Mouse (Mus musculus): ENCODE results near the gene Ccnjl. TPM values are rescaled to one million over a fixed set of nuclear protein-coding genes. Genes with fewer than 3 reads are reported as not detected.

Ccnjl gene
- polyA plus RNA-seq, 1 experiment from 2014 or later, result 23.7 TPM

DNA sequence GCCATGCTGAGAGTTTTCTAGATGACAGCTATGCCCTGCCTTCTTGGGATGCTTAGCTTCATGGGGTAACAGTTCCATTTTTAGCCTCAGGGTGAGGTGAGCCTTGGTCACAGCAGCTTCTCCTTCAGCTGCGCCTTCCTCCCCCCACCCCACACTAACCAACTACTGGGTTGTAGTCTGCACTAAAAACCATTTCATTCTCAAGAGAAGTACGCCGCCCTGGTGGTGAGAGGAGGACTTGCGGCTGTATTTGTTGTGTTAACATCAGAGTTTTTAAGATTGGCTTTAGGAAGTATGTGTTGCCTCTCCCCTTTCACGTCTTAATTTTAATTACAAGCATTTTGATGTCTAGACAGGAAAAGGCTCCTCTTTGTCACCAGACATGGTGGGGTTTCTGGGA lies 39.7 kb downstream of the Ccnjl start:
- H3K9ac ChIP-seq (ENCODE audit: low read length), result no peak overlapping the region
- no peak overlapping the region for H3K4me2 ChIP-seq (ENCODE audit: low read length)
- 68% methylated on average over 5 of the region's 5 CpGs for WGBS
- H3K27me3 ChIP-seq (replicated peaks; ENCODE audit: control insufficient read depth, insufficient read depth, low read length), result no peaks in the 10 kb centered on the region
- H3K9me3 ChIP-seq (ENCODE audit: control insufficient read depth, low read length), result no peaks in the 10 kb centered on the region
- ATAC-seq (replicated peaks; ENCODE audit: low FRiP score, low TSS enrichment, low read depth) (no peak), DNase-seq (ENCODE audit: low spot score) (no peak)
- H3K4me1 ChIP-seq (replicated peaks; ENCODE audit: control insufficient read depth, insufficient read depth, low read length), result peaks cover 23% of the 10 kb centered on the region
- H3K36me3 ChIP-seq (ENCODE audit: control insufficient read depth, insufficient read depth, low read length), result peaks cover 9% of the 10 kb centered on the region; the same call in 1 of the 2 replicates
- H3K27ac ChIP-seq (ENCODE audit: low read depth), result no peak overlapping the region
- H3K4me3 ChIP-seq (ENCODE audit: low read depth, low read length), result no peak overlapping the region

DNA sequence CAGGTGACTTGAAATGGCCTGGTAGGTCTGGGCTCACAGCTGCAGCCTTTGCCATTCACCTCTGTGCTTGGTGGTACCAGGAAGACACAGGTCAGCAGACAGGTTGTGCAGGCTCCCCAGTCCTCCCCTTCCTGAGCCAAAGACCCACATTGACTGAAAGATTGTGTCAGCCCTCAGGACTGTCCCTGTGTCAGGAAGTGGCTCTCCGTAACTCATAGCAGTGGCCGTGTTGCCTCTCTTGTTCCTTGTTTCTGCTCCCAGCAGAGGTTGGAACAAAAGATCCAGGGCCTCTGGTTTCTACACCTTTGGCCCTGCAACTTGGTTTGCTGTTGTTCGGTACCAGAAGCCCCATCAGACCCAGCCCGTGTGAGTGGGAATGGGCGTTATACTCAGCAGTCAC lies 40.6 kb downstream of the Ccnjl start:
- H3K4me2 ChIP-seq (ENCODE audit: low read length), result no peak overlapping the region
- H3K9me3 ChIP-seq (ENCODE audit: control insufficient read depth, low read length), result no peaks in the 10 kb centered on the region
- H3K27me3 ChIP-seq (replicated peaks; ENCODE audit: control insufficient read depth, insufficient read depth, low read length), result no peaks in the 10 kb centered on the region
- H3K36me3 ChIP-seq (ENCODE audit: control insufficient read depth, insufficient read depth, low read length), result peaks cover 11% of the 10 kb centered on the region; the same call in 1 of the 2 replicates
- H3K4me1 ChIP-seq (replicated peaks; ENCODE audit: control insufficient read depth, insufficient read depth, low read length), result peaks cover 17% of the 10 kb centered on the region
- peak overlapping the region; percentile 70 for H3K27ac ChIP-seq (ENCODE audit: low read depth)
- no peak overlapping the region for H3K9ac ChIP-seq (ENCODE audit: low read length)
- 77% methylated on average over 5 of the region's 5 CpGs for WGBS
- DNase-seq (ENCODE audit: low spot score), result no peak
- ATAC-seq (replicated peaks; ENCODE audit: low FRiP score, low TSS enrichment, low read depth), result no peak
- no peak overlapping the region for H3K4me3 ChIP-seq (ENCODE audit: low read depth, low read length)

DNA sequence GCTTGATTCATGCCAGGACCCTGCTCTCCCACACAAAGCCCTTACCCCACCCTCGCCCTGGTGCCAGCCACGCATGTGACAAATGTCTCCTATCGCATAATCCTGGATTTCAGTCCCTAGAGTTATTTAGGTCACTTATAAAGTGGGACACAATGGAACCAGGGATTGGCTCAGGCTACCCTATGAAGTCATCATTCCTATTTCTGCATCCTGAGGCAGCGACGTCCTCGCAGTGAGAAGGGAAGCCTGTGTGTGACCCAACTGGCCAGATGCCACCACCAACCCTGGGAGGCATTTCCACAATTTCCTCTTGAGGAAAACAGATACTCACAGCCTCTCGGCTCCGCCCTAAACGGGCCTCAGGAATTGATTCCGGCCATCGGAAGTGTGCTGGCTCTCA lies 41.0 kb downstream of the Ccnjl start:
- Histone ChIP-seq H3K9ac (ENCODE audit: low read length) (no peak overlapping the region), H3K4me1 (replicated peaks; ENCODE audit: control insufficient read depth, insufficient read depth, low read length) (peaks cover 14% of the 10 kb centered on the region), H3K4me3 (ENCODE audit: low read depth, low read length) (no peak overlapping the region), H3K4me2 (ENCODE audit: low read length) (no peak overlapping the region), H3K27me3 (replicated peaks; ENCODE audit: control insufficient read depth, insufficient read depth, low read length) (no peaks in the 10 kb centered on the region), H3K27ac (ENCODE audit: low read depth) (peak overlapping the region; percentile 70), H3K9me3 (ENCODE audit: control insufficient read depth, low read length) (no peaks in the 10 kb centered on the region), H3K36me3 (ENCODE audit: control insufficient read depth, insufficient read depth, low read length) (0 out of 2 replicates have a peak, but pooled peaks cover 8% of the 10 kb centered on the region)
- ATAC-seq (replicated peaks; ENCODE audit: low FRiP score, low TSS enrichment, low read depth) (no peak), DNase-seq (ENCODE audit: low spot score) (no peak)
- WGBS, result 80% methylated on average over 11 of the region's 11 CpGs

DNA sequence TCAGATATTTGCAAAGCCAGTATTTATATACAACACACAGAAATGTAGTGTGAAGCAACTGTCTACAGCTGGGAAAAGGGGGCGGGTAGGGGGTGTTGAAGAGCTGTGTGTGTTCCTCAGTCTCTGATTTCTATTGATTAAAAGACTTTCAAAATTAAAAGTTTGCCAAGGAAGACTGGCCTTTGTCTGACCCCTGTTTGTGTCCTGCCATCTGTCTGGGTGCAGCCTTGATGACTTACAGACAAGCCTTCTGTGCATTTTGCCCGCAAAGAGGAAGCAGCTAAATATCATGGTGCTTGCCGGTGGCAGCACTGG lies 46.4 kb downstream of the Ccnjl start:
- H3K36me3 ChIP-seq (ENCODE audit: control insufficient read depth, insufficient read depth, low read length), result peaks cover 16% of the 10 kb centered on the region
- ATAC-seq (replicated peaks; ENCODE audit: low FRiP score, low TSS enrichment, low read depth), result peak; percentile 34
- no peak overlapping the region for H3K4me3 ChIP-seq (ENCODE audit: low read depth, low read length)
- peak overlapping the region; percentile 28; the same call in 1 of the 2 replicates for H3K4me2 ChIP-seq (ENCODE audit: low read length)
- H3K4me1 ChIP-seq (replicated peaks; ENCODE audit: control insufficient read depth, insufficient read depth, low read length), result peaks cover 19% of the 10 kb centered on the region
- DNase-seq (ENCODE audit: low spot score), result no peak
- 18% methylated on average over 3 of the region's 3 CpGs for WGBS
- H3K27ac ChIP-seq (ENCODE audit: low read depth), result peak overlapping the region; percentile 76
- H3K27me3 ChIP-seq (replicated peaks; ENCODE audit: control insufficient read depth, insufficient read depth, low read length), result no peaks in the 10 kb centered on the region
- no peak overlapping the region for H3K9ac ChIP-seq (ENCODE audit: low read length)
- H3K9me3 ChIP-seq (ENCODE audit: control insufficient read depth, low read length), result no peaks in the 10 kb centered on the region

DNA sequence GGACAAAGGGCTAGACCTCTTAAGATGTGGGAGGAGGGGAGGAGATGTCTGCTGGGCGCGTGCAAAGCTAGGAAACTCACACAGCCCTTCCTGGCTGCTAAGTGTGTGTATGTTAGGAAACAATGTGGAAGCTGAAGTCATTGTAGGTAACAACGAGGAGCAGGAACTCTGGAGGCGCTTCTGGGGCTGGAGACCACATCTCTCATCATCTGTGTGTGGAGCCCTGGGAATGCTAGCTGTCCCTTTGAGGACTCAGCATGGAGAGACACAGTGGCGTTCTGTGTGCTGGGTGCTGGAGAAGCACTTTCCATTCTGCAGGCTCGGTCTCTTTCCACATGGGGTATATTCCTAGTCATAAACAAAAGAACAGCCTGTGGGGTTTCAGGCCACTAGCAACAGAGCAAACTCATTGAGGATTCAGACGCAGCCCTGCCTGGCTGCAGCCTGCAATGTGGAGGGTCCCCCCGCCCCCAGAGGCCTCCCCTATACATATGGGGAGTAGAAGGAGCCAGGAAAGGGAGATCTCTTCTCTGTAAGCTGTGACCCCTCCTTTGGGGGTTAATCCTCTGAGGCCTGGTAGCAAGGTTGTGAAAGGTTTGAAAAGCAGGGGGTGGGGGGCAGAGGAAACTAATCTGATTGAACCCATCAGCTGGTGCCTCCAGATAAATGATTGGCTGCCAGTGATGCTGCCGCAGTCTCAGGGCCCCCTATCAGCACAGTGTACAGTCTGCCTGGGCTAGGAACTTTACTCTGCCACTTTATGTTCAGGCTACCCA lies 47.0 kb downstream of the Ccnjl start:
- DNase-seq (ENCODE audit: low spot score), result peak; percentile 68
- Histone ChIP-seq H3K27me3 (replicated peaks; ENCODE audit: control insufficient read depth, insufficient read depth, low read length) (no peaks in the 10 kb centered on the region), H3K9me3 (ENCODE audit: control insufficient read depth, low read length) (no peaks in the 10 kb centered on the region), H3K4me1 (replicated peaks; ENCODE audit: control insufficient read depth, insufficient read depth, low read length) (peaks cover 19% of the 10 kb centered on the region), H3K9ac (ENCODE audit: low read length) (0 out of 2 replicates have a peak overlapping the region, but pooled peaks have one; percentile 22), H3K27ac (ENCODE audit: low read depth) (peak overlapping the region; percentile 76), H3K4me2 (ENCODE audit: low read length) (peak overlapping the region; percentile 28; the same call in 1 of the 2 replicates), H3K4me3 (ENCODE audit: low read depth, low read length) (no peak overlapping the region), H3K36me3 (ENCODE audit: control insufficient read depth, insufficient read depth, low read length) (peaks cover 21% of the 10 kb centered on the region)
- peak; percentile 53 for ATAC-seq (replicated peaks; ENCODE audit: low FRiP score, low TSS enrichment, low read depth)
- WGBS, result 17% methylated on average over 9 of the region's 9 CpGs

DNA sequence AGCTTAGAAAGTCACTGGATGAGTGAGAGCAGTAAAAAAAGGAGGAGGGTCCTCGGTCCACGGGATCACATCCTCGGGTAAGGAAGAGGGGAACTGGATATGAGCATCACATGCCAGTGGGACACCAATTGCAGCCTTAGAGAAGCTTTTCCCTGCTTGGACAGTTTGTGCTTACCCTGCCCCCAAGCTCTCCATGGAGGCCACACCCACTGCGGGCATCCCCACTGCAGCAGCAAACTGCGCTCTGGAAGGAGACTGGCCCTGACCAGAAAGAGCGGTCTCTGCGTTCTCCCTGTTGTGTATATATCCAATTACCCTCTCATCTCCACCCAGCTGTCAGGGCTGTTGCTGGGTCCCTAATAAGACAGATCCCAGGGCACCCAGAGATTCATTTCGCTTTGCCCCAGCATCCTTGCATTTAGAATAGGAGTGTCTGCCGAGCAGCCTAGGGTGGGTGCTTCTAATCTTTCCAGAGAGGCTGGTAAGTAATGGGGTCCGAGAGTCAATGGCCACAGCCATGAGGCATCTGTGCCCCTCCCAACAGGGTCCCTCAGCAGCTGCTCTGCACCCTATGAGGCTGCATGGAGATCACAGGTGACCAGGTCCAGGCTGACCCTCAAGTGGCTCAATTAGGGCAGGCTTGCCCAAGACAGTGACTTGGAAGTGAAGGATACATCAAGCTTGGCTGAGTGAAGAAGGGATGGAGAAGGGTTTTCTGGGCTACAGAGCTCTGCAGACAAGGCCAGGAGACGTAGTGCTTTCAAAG lies 49.3 kb downstream of the Ccnjl start:
- no peak overlapping the region for H3K27ac ChIP-seq (ENCODE audit: low read depth)
- peaks cover 29% of the 10 kb centered on the region for H3K36me3 ChIP-seq (ENCODE audit: control insufficient read depth, insufficient read depth, low read length)
- WGBS, result 41% methylated on average over 11 of the region's 11 CpGs
- no peak overlapping the region for H3K4me3 ChIP-seq (ENCODE audit: low read depth, low read length)
- no peak overlapping the region for H3K4me2 ChIP-seq (ENCODE audit: low read length)
- H3K9ac ChIP-seq (ENCODE audit: low read length), result no peak overlapping the region
- no peaks in the 10 kb centered on the region for H3K27me3 ChIP-seq (replicated peaks; ENCODE audit: control insufficient read depth, insufficient read depth, low read length)
- peaks cover 19% of the 10 kb centered on the region for H3K4me1 ChIP-seq (replicated peaks; ENCODE audit: control insufficient read depth, insufficient read depth, low read length)
- H3K9me3 ChIP-seq (ENCODE audit: control insufficient read depth, low read length), result no peaks in the 10 kb centered on the region
- ATAC-seq (replicated peaks; ENCODE audit: low FRiP score, low TSS enrichment, low read depth) (no peak), DNase-seq (ENCODE audit: low spot score) (no peak)

DNA sequence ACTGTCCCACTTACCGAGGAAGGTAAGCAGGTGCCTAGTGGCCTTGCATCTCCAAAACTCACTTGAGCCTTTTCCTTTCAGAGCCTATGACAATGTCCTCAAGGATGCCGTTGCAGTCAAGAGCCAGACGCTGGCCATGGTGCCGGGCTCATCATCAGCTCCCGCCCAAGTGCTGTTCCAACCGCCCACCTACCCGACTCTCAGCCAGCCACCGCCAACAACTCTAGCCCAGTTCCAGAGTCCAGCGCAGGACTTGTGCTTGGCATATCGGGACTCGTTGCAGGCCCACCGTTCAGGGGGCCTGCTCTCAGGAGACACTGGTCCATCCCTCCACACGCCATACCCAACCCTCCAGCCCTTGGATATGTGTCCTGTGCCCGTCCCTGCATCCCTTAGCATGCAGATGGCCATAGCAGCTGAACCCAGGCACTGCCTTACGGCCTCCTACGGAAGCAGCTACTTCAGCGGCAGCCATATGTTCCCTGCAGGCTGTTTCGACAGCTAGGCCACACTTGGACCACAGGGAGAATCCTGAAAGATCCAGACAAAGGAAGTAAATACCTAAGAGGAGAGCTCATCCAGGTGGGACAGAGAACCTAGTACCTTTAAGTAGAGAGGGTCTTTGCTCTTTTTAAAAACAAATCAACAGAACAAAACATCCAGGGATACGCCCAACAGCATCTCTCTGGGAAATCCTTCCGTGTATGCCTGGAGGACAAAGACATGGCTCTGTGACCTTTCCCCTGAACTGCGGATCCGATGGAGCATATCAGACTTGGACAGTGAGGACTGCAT lies 56.8 kb downstream of the Ccnjl start:
- ATAC-seq (replicated peaks; ENCODE audit: low FRiP score, low TSS enrichment, low read depth), result no peak
- Histone ChIP-seq H3K27me3 (replicated peaks; ENCODE audit: control insufficient read depth, insufficient read depth, low read length) (no peaks in the 10 kb centered on the region), H3K9ac (ENCODE audit: low read length) (no peak overlapping the region), H3K27ac (ENCODE audit: low read depth) (no peak overlapping the region), H3K4me3 (ENCODE audit: low read depth, low read length) (no peak overlapping the region), H3K9me3 (ENCODE audit: control insufficient read depth, low read length) (no peaks in the 10 kb centered on the region), H3K36me3 (ENCODE audit: control insufficient read depth, insufficient read depth, low read length) (peaks cover 58% of the 10 kb centered on the region), H3K4me1 (replicated peaks; ENCODE audit: control insufficient read depth, insufficient read depth, low read length) (no peaks in the 10 kb centered on the region), H3K4me2 (ENCODE audit: low read length) (no peak overlapping the region)
- no peak for DNase-seq (ENCODE audit: low spot score)
- 91% methylated on average over 22 of the region's 22 CpGs for WGBS

DNA sequence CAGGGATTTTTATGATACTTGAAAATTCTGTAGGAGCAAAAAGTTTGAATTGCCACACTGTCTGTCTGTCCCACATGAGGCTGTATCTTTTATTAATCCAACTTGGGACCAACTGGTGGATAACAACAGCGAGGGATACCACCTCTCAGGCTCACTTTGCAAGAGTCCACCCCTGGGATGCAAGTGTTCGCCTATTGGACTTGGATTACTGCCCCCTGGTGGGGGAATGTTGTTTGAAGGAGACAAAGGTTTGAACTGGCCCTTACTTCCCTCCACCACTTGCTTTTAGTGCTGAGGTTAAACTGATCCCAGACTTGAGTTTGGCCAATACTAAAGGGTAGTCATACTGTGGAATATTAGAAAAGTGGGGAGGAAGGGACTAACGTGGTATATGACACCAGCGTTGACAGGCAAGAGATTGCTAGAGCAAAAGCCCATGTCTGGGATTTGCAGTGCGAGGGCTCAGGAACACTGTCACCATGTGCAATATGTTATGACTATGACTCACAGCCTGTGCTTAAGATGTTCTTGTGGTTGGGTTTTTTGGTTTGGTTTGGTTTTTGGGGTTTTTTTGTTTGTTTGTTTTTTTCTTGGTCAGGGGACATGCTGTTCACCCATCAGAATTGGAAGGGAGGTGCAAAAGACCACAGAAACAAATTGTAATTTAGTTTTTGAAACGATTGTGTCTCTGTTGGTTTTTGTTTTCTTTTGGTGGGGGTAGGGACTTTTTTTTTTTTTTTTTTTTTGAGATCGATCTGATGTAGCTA lies 57.9 kb downstream of the Ccnjl start, which contains the start of gene 4933415A04Rik:
Gene 4933415A04Rik, plus strand, starts transcription at position 717 of the 767 bp plus-strand sequence.
- Histone ChIP-seq H3K9me3 (ENCODE audit: control insufficient read depth, low read length) (no peaks in the 10 kb centered on the region), H3K4me1 (replicated peaks; ENCODE audit: control insufficient read depth, insufficient read depth, low read length) (no peaks in the 10 kb centered on the region), H3K27me3 (replicated peaks; ENCODE audit: control insufficient read depth, insufficient read depth, low read length) (no peaks in the 10 kb centered on the region), H3K4me2 (ENCODE audit: low read length) (no peak within 1 kb of the TSS), H3K27ac (ENCODE audit: low read depth) (no peak within 1 kb of the TSS), H3K36me3 (ENCODE audit: control insufficient read depth, insufficient read depth, low read length) (peaks cover 51% of the 10 kb centered on the region), H3K4me3 (ENCODE audit: low read depth, low read length) (no peak within 1 kb of the TSS), H3K9ac (ENCODE audit: low read length) (no peak within 1 kb of the TSS)
- ATAC-seq (replicated peaks; ENCODE audit: low FRiP score, low TSS enrichment, low read depth), result peak; percentile 52; the same call in 1 of the 2 replicates
- 73% methylated on average over 7 of the region's 7 CpGs for WGBS
- peak; percentile 85 for DNase-seq (ENCODE audit: low spot score)

Data from intestine, embryonic 14.5 days (tissue).